Mouse (Mus musculus) kidney, adult 2 months (tissue): Measurements from ENCODE around the gene Clstn3. TPM values are rescaled to one million over a fixed set of nuclear protein-coding genes. Genes with fewer than 3 reads are reported as not detected.
"Not testable (repeated sequence)": the region's sequence is repeated elsewhere in the genome, so short reads cannot be mapped to it uniquely, and the experiment has no call there.

Source experiments
- DNase-seq: peaks from one replicate; pipeline ENCODE4 v3.0.0; 2021
- H3K27ac ChIP-seq: fragments of 200-500 bp; 2 replicates; pipeline ENCODE4 v1.5.1; 2012; ENCODE audit warnings: low read depth, low read length, control low read depth, inconsistent platforms; ENCODE audit not compliant: insufficient read depth
- H3K27me3 ChIP-seq: fragments of 200-500 bp; replicated peaks from 2 replicates; pipeline ENCODE4 v1.6.1; 2012; ENCODE audit warnings: mild to moderate bottlenecking, moderate library complexity, low read length, inconsistent platforms; ENCODE audit not compliant: control insufficient read depth, insufficient read depth
- H3K36me3 ChIP-seq: fragments of 200-500 bp; 2 replicates; pipeline ENCODE4 v1.6.1; 2012; ENCODE audit warnings: mild to moderate bottlenecking, moderate library complexity, low read length, inconsistent platforms; ENCODE audit not compliant: control insufficient read depth, insufficient read depth
- H3K4me1 ChIP-seq: fragments of 200-500 bp; 2 replicates; pipeline ENCODE4 v1.6.1; 2011; ENCODE audit warnings: low read length; ENCODE audit not compliant: control insufficient read depth, insufficient read depth
- H3K4me3 ChIP-seq: fragments of 200-500 bp; 2 replicates; pipeline ENCODE4 v1.5.1; 2011; ENCODE audit warnings: mild to moderate bottlenecking, low read depth, low read length, control low read depth; ENCODE audit not compliant: insufficient read depth
- CTCF ChIP-seq: fragments of 200-500 bp; conservative IDR thresholded peaks from 2 replicates; pipeline ENCODE4 v1.5.1; 2011; ENCODE audit warnings: low read depth, mild to moderate bottlenecking, control low read depth, low read length, moderate library complexity, mixed read lengths; ENCODE audit not compliant: insufficient read depth, insufficient read length
- POLR2A ChIP-seq: fragments of 200-500 bp; IDR thresholded peaks from one replicate; pipeline ENCODE4 v1.6.1; 2011; ENCODE audit warnings: low read depth, low read length, control low read depth
- WGBS: fragments of 180-500 bp; shearing (Covaris S2); methylation state at CpG from one replicate; pipeline ENCODE4 v1.1.7; 2018; 5-methylcytosine and 5-hydroxymethylcytosine counted together
- polyA plus RNA-seq: library from polyadenylated mRNA; depleted of rRNA; stranded (reverse); fragments of >200 nt; gene quantifications from 2 replicates; pipeline ENCODE4 v1.2.3, GENCODE M21; 2012

The Clstn3 gene
- polyA plus RNA-seq, 1 experiment: 15.5 TPM

- H3K4me1 ChIP-seq: peaks cover 12% of the 10 kb centered on the region; the same call in 1 of the 2 replicates
- no peak for DNase-seq
- WGBS: 74% methylated on average over 3 of the region's 3 CpGs
These were observed 15.0 kb upstream of the Clstn3 start for GRCm38 (mm10) chr6:124479573-124479930.

GRCm38 (mm10) chr6:124478874-124479572 is 14.4 kb upstream of the Clstn3 start:
- H3K27ac ChIP-seq: no peak overlapping the region
- 91% methylated on average over 3 of the region's 3 CpGs for WGBS

More at GRCm38 (mm10) chr6:124479573-124479930, 15.0 kb upstream of the Clstn3 start:
- no peak overlapping the region for H3K27ac ChIP-seq
- no peak for TF ChIP-seq CTCF
- H3K27me3 ChIP-seq: no peaks in the 10 kb centered on the region
- no peak overlapping the region for H3K4me3 ChIP-seq
- no peaks in the 10 kb centered on the region for H3K36me3 ChIP-seq

GRCm38 (mm10) chr6:124477922-124478651 is 13.5 kb upstream of the Clstn3 start:
- DNase-seq: peak; percentile 33
- TF ChIP-seq POLR2A: no peak
- no peak for TF ChIP-seq CTCF
- H3K36me3 ChIP-seq: no peaks in the 10 kb centered on the region
- no peaks in the 10 kb centered on the region for H3K27me3 ChIP-seq
- no peak overlapping the region for H3K4me3 ChIP-seq
- H3K27ac ChIP-seq: no peak overlapping the region
- WGBS: 39% methylated on average over 17 of the region's 17 CpGs
- H3K4me1 ChIP-seq: peaks cover 10% of the 10 kb centered on the region; the same call in 1 of the 2 replicates

More at GRCm38 (mm10) chr6:124478874-124479572, 14.4 kb upstream of the Clstn3 start:
- no peak overlapping the region for H3K4me3 ChIP-seq
- no peak for DNase-seq
- peaks cover 11% of the 10 kb centered on the region; the same call in 1 of the 2 replicates for H3K4me1 ChIP-seq
- TF ChIP-seq CTCF (no peak), POLR2A (no peak)
- H3K27me3 ChIP-seq: no peaks in the 10 kb centered on the region
- no peaks in the 10 kb centered on the region for H3K36me3 ChIP-seq

- TF ChIP-seq POLR2A: no peak
- TF ChIP-seq CTCF: no peak
- Histone ChIP-seq H3K4me1 (peaks cover 5% of the 10 kb centered on the region; the same call in 1 of the 2 replicates), H3K27me3 (no peaks in the 10 kb centered on the region), H3K36me3 (no peaks in the 10 kb centered on the region), H3K27ac (no peak overlapping the region), H3K4me3 (no peak overlapping the region)
- no peak for DNase-seq
- WGBS: 64% methylated on average over 5 of the region's 5 CpGs
These were observed 12.6 kb upstream of the Clstn3 start for GRCm38 (mm10) chr6:124477221-124477655.

GRCm38 (mm10) chr6:124476796-124477195 is 12.2 kb upstream of the Clstn3 start:
- Histone ChIP-seq H3K27me3 (no peaks in the 10 kb centered on the region), H3K36me3 (no peaks in the 10 kb centered on the region), H3K27ac (no peak overlapping the region), H3K4me1 (peaks cover 5% of the 10 kb centered on the region; the same call in 1 of the 2 replicates), H3K4me3 (no peak overlapping the region)
- DNase-seq: no peak
- 81% methylated on average over 11 of the region's 11 CpGs for WGBS
- TF ChIP-seq CTCF (no peak), POLR2A (no peak)

GRCm38 (mm10) chr6:124476216-124476615 is 11.6 kb upstream of the Clstn3 start:
- DNase-seq: no peak
- Histone ChIP-seq H3K27ac (no peak overlapping the region), H3K4me1 (peaks cover 5% of the 10 kb centered on the region; the same call in 1 of the 2 replicates), H3K27me3 (no peaks in the 10 kb centered on the region), H3K36me3 (no peaks in the 10 kb centered on the region), H3K4me3 (no peak overlapping the region)
- 89% methylated on average over 7 of the region's 7 CpGs for WGBS
- TF ChIP-seq CTCF: no peak
- no peak for TF ChIP-seq POLR2A

- not testable (repeated sequence) for H3K4me3 ChIP-seq, DNase-seq, H3K27ac ChIP-seq, H3K27me3 ChIP-seq, H3K4me1 ChIP-seq, H3K36me3 ChIP-seq
- 89% methylated on average over 8 of the region's 11 CpGs for WGBS
These were observed 10.9 kb upstream of the Clstn3 start for GRCm38 (mm10) chr6:124475335-124476075.
